Mouse (Mus musculus): ENCODE measurements around the gene Zcchc7. TPM values are rescaled to one million over a fixed set of nuclear protein-coding genes. Genes with fewer than 3 reads are reported as not detected.
A peak's percentile ranks its signal among the peaks of the same experiment; 100 is the strongest.

Gene Zcchc7
- polyA plus RNA-seq, 1 experiment from 2014 or later = 27.1 TPM

DNA sequence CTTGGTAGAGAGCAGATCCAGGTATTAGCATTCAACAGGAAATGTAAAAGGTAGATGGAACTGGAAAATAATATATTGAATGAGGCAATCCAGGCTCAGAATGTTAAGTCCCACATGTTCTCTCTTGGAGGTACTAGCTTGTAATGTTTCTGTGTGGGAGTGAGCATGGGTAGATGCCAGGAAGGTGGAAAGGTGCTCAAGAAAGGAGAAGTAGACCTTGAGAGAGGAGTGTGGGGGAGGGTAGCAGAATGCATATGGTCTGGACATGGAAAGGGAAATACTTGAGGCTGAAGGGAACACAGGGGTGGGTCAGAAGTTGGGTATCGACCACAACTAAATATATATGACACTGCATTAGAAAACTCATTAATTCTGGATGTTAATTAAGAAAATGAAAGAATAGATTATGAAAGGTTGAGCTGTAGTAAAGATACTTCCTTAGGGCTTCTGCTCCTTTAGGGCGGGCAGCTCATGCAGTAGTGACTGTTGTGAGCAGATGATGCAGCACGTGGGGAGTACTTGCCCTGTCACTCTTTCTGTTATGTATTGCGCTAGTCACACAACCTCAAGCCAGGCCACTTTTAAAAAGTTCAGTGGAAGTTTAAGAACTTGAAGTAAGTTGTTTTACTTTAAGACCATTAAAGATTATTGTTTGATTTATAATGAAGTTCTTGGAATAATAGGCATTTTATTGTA lies 24.9 kb downstream of the Zcchc7 start:
- ATAC-seq (replicated peaks; ENCODE audit: insufficient number of reproducible peaks, low FRiP score, low TSS enrichment) = no peak
- H3K9me3 ChIP-seq (replicated peaks; ENCODE audit: control insufficient read depth, low read length) = no peaks in the 10 kb centered on the region
- H3K4me3 ChIP-seq (ENCODE audit: low read depth, low read length) = no peak overlapping the region
- no peak overlapping the region for H3K9ac ChIP-seq (ENCODE audit: low read depth, low read length)
- H3K27me3 ChIP-seq (ENCODE audit: control insufficient read depth, insufficient read depth, low read length) = no peaks in the 10 kb centered on the region
- no peak overlapping the region for H3K27ac ChIP-seq (ENCODE audit: low read depth, low read length)
- H3K4me2 ChIP-seq = no peak overlapping the region
- H3K36me3 ChIP-seq (ENCODE audit: control insufficient read depth, insufficient read depth, low read length) = no peaks in the 10 kb centered on the region
- WGBS (ENCODE audit: insufficient replicate concordance) = 75% methylated on average over 4 of the region's 4 CpGs
- H3K4me1 ChIP-seq (ENCODE audit: control insufficient read depth, insufficient read depth, low read length) = no peaks in the 10 kb centered on the region

DNA sequence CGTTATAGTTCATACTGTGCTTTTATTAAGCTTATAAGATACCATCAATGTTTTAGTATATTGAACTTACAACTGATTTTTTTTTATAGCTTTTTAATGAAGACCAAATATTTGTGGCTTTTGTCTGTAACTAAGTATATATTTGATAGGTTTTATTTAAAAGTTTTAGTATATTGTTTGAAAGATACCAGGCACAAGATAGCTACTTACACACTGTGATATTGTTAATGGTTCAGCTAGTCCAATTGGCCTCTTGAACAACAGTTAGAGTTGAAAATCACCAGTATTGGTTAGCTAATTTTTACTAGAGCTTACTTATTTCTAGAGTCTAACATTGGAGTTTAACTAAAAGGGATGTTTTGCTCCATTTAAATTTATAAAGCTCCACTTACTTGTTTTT lies 25.8 kb downstream of the Zcchc7 start:
- Histone ChIP-seq H3K36me3 (ENCODE audit: control insufficient read depth, insufficient read depth, low read length) (no peaks in the 10 kb centered on the region), H3K4me3 (ENCODE audit: low read depth, low read length) (no peak overlapping the region), H3K4me1 (ENCODE audit: control insufficient read depth, insufficient read depth, low read length) (no peaks in the 10 kb centered on the region), H3K27me3 (ENCODE audit: control insufficient read depth, insufficient read depth, low read length) (no peaks in the 10 kb centered on the region), H3K4me2 (no peak overlapping the region), H3K27ac (ENCODE audit: low read depth, low read length) (no peak overlapping the region), H3K9me3 (replicated peaks; ENCODE audit: control insufficient read depth, low read length) (no peaks in the 10 kb centered on the region), H3K9ac (ENCODE audit: low read depth, low read length) (no peak overlapping the region)
- 85% methylated on average over 1 of the region's 1 CpGs for WGBS (ENCODE audit: insufficient replicate concordance)
- no peak for ATAC-seq (replicated peaks; ENCODE audit: insufficient number of reproducible peaks, low FRiP score, low TSS enrichment)

DNA sequence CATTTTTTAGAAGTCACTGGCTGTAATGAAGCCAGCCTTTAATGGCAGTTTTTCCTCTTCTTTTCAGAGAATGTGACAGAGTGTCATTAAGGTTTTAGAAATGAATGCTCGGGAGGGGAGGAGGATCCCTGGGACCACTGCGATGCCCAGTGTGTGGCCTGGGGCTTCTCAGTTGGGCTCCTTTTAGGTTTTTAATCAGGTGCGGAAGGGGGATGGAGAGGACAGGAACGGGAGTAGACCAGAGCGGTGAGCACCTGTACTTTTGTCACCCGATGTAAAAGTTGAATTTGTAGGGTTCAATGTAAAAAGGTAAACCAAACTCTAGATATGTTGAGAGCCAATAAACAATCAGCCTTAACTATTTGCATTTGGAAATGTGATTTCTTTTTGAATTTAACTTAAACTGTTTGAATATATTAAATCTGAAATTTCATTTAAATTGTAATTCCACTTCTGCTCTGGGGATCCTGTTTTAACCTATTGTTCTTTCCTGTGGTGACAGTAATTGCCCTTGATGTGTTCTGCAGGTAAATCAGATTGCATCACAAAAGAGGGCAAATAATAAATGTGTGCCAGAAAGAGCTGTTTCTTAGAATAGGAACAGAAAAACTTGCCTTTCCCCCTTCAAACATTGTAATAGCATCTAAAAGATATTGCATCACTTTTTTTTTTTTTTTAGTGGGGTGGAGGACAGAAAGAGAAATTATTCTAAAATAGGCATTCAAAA lies 28.1 kb downstream of the Zcchc7 start:
- Histone ChIP-seq H3K4me1 (ENCODE audit: control insufficient read depth, insufficient read depth, low read length) (no peaks in the 10 kb centered on the region), H3K27ac (ENCODE audit: low read depth, low read length) (no peak overlapping the region), H3K36me3 (ENCODE audit: control insufficient read depth, insufficient read depth, low read length) (no peaks in the 10 kb centered on the region), H3K9me3 (replicated peaks; ENCODE audit: control insufficient read depth, low read length) (no peaks in the 10 kb centered on the region), H3K27me3 (ENCODE audit: control insufficient read depth, insufficient read depth, low read length) (no peaks in the 10 kb centered on the region), H3K4me2 (no peak overlapping the region), H3K4me3 (ENCODE audit: low read depth, low read length) (no peak overlapping the region), H3K9ac (ENCODE audit: low read depth, low read length) (no peak overlapping the region)
- ATAC-seq (replicated peaks; ENCODE audit: insufficient number of reproducible peaks, low FRiP score, low TSS enrichment) = no peak
- 50% methylated on average over 6 of the region's 6 CpGs for WGBS (ENCODE audit: insufficient replicate concordance)

DNA sequence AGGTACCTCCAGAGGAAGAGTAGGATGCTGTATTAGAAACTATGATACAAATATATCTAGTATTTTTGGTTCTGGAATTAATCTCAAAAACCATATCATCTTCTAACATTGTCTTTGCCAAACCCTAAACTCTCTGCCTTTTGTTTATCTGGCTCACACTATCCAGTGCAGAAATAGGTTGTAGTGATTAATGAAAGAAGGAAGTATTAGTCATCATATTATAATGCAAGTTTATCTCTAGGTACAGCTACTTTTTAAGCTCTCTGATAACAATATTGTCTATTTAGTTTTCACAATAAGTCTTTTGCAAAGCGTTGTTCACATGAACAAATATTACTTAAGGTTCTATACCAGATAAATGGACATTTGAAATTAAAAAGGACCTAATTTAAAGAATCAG lies 57.2 kb downstream of the Zcchc7 start:
- no peak overlapping the region for H3K27ac ChIP-seq (ENCODE audit: low read depth, low read length)
- no peaks in the 10 kb centered on the region for H3K36me3 ChIP-seq (ENCODE audit: control insufficient read depth, insufficient read depth, low read length)
- H3K4me3 ChIP-seq (ENCODE audit: low read depth, low read length) = no peak overlapping the region
- no peaks in the 10 kb centered on the region for H3K9me3 ChIP-seq (replicated peaks; ENCODE audit: control insufficient read depth, low read length)
- 66% methylated on average over 1 of the region's 1 CpGs for WGBS (ENCODE audit: insufficient replicate concordance)
- no peak overlapping the region for H3K9ac ChIP-seq (ENCODE audit: low read depth, low read length)
- ATAC-seq (replicated peaks; ENCODE audit: insufficient number of reproducible peaks, low FRiP score, low TSS enrichment) = no peak
- H3K4me2 ChIP-seq = no peak overlapping the region
- H3K27me3 ChIP-seq (ENCODE audit: control insufficient read depth, insufficient read depth, low read length) = no peaks in the 10 kb centered on the region
- peaks cover 9% of the 10 kb centered on the region; the same call in 1 of the 2 replicates for H3K4me1 ChIP-seq (ENCODE audit: control insufficient read depth, insufficient read depth, low read length)

DNA sequence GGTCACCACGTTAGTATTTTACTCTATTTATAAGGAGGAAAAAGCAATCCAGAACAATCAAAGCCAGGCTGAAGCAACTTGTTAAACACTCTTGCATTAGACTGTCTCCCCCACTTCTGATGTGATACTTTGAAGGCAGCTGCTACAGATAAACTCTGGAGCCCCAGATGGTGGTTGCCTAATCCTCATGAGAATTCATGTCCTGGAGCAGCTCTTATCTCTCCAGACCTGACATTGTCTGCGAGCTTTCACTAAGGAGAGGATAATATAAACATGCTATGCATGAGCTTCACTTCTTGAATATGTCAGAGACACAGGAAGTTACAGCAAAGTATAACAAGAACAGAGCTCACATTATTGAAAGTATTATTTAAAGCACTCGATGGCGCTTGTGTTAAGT lies 58.1 kb downstream of the Zcchc7 start:
- 23% methylated on average over 4 of the region's 4 CpGs for WGBS (ENCODE audit: insufficient replicate concordance)
- no peak overlapping the region for H3K4me3 ChIP-seq (ENCODE audit: low read depth, low read length)
- peak overlapping the region; percentile 47 for H3K27ac ChIP-seq (ENCODE audit: low read depth, low read length)
- H3K9ac ChIP-seq (ENCODE audit: low read depth, low read length) = no peak overlapping the region
- no peaks in the 10 kb centered on the region for H3K27me3 ChIP-seq (ENCODE audit: control insufficient read depth, insufficient read depth, low read length)
- no peaks in the 10 kb centered on the region for H3K9me3 ChIP-seq (replicated peaks; ENCODE audit: control insufficient read depth, low read length)
- peaks cover 9% of the 10 kb centered on the region; the same call in 1 of the 2 replicates for H3K4me1 ChIP-seq (ENCODE audit: control insufficient read depth, insufficient read depth, low read length)
- peak; percentile 65; the same call in 1 of the 2 replicates for ATAC-seq (replicated peaks; ENCODE audit: insufficient number of reproducible peaks, low FRiP score, low TSS enrichment)
- H3K4me2 ChIP-seq = peak overlapping the region; percentile 31
- no peaks in the 10 kb centered on the region for H3K36me3 ChIP-seq (ENCODE audit: control insufficient read depth, insufficient read depth, low read length)

DNA sequence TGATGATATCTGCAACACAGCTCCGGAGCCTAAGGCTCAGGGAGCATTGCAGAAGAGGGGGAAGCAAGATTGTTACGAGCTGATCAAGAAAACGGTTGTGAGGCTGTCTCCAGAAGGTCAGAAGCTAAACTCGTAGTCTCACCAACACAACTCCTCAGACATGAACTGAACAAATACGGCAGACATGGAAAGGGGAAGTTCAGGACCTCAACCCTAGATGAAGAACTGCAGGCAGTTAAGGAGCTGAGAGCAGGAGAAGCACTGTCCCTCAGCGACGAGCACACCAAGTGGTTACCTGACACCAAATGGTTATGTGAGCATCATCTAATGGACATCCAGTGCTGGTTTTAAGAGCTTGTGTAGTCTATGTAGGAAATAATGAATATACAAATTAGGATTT lies 60.9 kb downstream of the Zcchc7 start:
- WGBS (ENCODE audit: insufficient replicate concordance) = 57% methylated on average over 7 of the region's 7 CpGs
- Histone ChIP-seq H3K4me1 (ENCODE audit: control insufficient read depth, insufficient read depth, low read length) (peaks cover 9% of the 10 kb centered on the region; the same call in 1 of the 2 replicates), H3K27ac (ENCODE audit: low read depth, low read length) (no peak overlapping the region), H3K4me3 (ENCODE audit: low read depth, low read length) (no peak overlapping the region), H3K4me2 (no peak overlapping the region), H3K9me3 (replicated peaks; ENCODE audit: control insufficient read depth, low read length) (no peaks in the 10 kb centered on the region), H3K27me3 (ENCODE audit: control insufficient read depth, insufficient read depth, low read length) (no peaks in the 10 kb centered on the region), H3K9ac (ENCODE audit: low read depth, low read length) (no peak overlapping the region), H3K36me3 (ENCODE audit: control insufficient read depth, insufficient read depth, low read length) (no peaks in the 10 kb centered on the region)
- ATAC-seq (replicated peaks; ENCODE audit: insufficient number of reproducible peaks, low FRiP score, low TSS enrichment) = no peak

DNA sequence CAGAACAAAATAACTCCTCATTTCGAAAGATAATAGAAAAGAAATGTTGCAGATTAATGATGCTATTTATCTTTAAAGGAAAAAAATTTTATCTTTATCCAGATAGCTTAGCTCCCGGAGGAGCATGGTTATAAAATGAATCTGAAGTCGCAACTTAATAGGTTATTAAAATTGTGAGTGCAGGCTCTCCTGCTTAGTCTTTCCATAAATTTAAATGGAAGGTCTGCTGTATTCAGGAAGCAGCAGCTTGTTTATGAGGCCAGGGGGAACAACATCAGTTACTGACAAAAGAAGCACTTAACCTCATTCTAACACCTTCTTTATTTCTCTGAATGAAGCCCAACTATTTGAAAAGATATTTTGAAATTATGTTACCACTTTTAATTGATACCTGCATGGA lies 74.9 kb downstream of the Zcchc7 start:
- Histone ChIP-seq H3K27me3 (ENCODE audit: control insufficient read depth, insufficient read depth, low read length) (no peaks in the 10 kb centered on the region), H3K4me3 (ENCODE audit: low read depth, low read length) (no peak overlapping the region), H3K9me3 (replicated peaks; ENCODE audit: control insufficient read depth, low read length) (no peaks in the 10 kb centered on the region), H3K27ac (ENCODE audit: low read depth, low read length) (no peak overlapping the region), H3K36me3 (ENCODE audit: control insufficient read depth, insufficient read depth, low read length) (no peaks in the 10 kb centered on the region), H3K4me1 (ENCODE audit: control insufficient read depth, insufficient read depth, low read length) (no peaks in the 10 kb centered on the region; the same call in 1 of the 2 replicates), H3K4me2 (no peak overlapping the region), H3K9ac (ENCODE audit: low read depth, low read length) (no peak overlapping the region)
- ATAC-seq (replicated peaks; ENCODE audit: insufficient number of reproducible peaks, low FRiP score, low TSS enrichment) = no peak
- WGBS (ENCODE audit: insufficient replicate concordance) = 74% methylated on average over 3 of the region's 3 CpGs

DNA sequence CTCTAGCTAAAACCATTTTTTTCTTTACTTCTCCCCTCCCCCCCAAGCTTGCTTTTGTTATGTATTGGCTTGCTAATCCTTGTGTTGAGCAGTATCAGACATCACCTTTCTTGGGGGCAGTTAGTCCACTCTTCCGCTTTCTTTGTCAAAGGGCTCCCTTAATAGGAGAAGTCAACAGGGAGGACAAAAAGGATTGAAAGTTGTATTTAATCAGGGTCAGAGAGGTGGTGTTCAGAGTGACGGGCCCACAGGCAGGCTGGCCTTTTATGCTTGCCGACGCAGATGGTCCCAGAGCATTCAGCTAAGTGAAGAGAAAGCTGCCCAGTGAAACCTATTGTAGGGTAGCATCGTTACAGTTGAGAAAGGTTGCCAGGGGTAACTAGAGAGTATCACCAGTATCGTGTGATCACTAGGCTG lies 96.2 kb downstream of the Zcchc7 start:
- Histone ChIP-seq H3K4me3 (ENCODE audit: low read depth, low read length) (no peak overlapping the region), H3K27me3 (ENCODE audit: control insufficient read depth, insufficient read depth, low read length) (no peaks in the 10 kb centered on the region), H3K9me3 (replicated peaks; ENCODE audit: control insufficient read depth, low read length) (no peaks in the 10 kb centered on the region), H3K4me1 (ENCODE audit: control insufficient read depth, insufficient read depth, low read length) (no peaks in the 10 kb centered on the region), H3K9ac (ENCODE audit: low read depth, low read length) (no peak overlapping the region), H3K4me2 (no peak overlapping the region), H3K36me3 (ENCODE audit: control insufficient read depth, insufficient read depth, low read length) (no peaks in the 10 kb centered on the region), H3K27ac (ENCODE audit: low read depth, low read length) (no peak overlapping the region)
- 57% methylated on average over 6 of the region's 6 CpGs for WGBS (ENCODE audit: insufficient replicate concordance)
- no peak for ATAC-seq (replicated peaks; ENCODE audit: insufficient number of reproducible peaks, low FRiP score, low TSS enrichment)

DNA sequence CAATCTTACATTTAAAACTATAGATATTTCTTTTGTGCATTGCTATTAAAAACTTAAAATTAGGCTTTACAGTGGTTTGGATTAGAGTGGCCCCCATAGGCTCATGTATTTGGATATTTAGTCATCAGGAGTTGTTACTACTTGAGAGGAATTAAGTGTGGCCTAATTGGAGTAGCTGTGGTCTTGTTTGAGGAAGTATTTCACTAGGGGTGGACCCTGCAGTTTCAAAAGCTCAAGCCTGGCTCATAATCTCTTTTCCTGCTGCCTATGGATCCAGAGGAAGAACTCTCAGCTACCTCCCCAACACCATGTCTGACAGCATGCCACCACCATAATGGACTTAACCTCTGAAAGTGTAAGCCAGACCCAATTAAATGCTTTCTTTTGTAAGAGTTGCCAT lies 115.9 kb downstream of the Zcchc7 start:
- ATAC-seq (replicated peaks; ENCODE audit: insufficient number of reproducible peaks, low FRiP score, low TSS enrichment) = no peak
- H3K4me3 ChIP-seq (ENCODE audit: low read depth, low read length) = no peak overlapping the region
- no peaks in the 10 kb centered on the region for H3K9me3 ChIP-seq (replicated peaks; ENCODE audit: control insufficient read depth, low read length)
- H3K9ac ChIP-seq (ENCODE audit: low read depth, low read length) = no peak overlapping the region
- no peaks in the 10 kb centered on the region for H3K27me3 ChIP-seq (ENCODE audit: control insufficient read depth, insufficient read depth, low read length)
- no peak overlapping the region for H3K4me2 ChIP-seq
- no peaks in the 10 kb centered on the region for H3K36me3 ChIP-seq (ENCODE audit: control insufficient read depth, insufficient read depth, low read length)
- H3K27ac ChIP-seq (ENCODE audit: low read depth, low read length) = no peak overlapping the region
- no peaks in the 10 kb centered on the region for H3K4me1 ChIP-seq (ENCODE audit: control insufficient read depth, insufficient read depth, low read length)

Measured in heart, embryonic 11.5 days (tissue).